Mouse (Mus musculus) urinary bladder, postnatal 10 days (tissue): ENCODE results near the gene Nxpe4.

Source experiments
- DNase-seq: peaks from one replicate; pipeline ENCODE4 v3.0.0; 2022; ENCODE audit warnings: low spot score

The Nxpe4 gene

GRCm38 (mm10) chr9:48329597-48329996, 167.8 kb downstream of the Nxpe4 start:
- no peak for DNase-seq

- no peak for DNase-seq
Observed at GRCm38 (mm10) chr9:48338783-48339455, 177.1 kb downstream of the Nxpe4 start.

GRCm38 (mm10) chr9:48339563-48339962, 177.7 kb downstream of the Nxpe4 start:
- DNase-seq = no peak

- DNase-seq = no peak
Observed at GRCm38 (mm10) chr9:48340708-48341380, 179.0 kb downstream of the Nxpe4 start.

- DNase-seq = no peak
Observed at GRCm38 (mm10) chr9:48345456-48345855, 183.6 kb downstream of the Nxpe4 start.

GRCm38 (mm10) chr9:48345866-48346265, 184.0 kb downstream of the Nxpe4 start:
- no peak for DNase-seq

GRCm38 (mm10) chr9:48353148-48353698, 191.4 kb downstream of the Nxpe4 start, which contains the start of gene Nxpe2:
TSS of gene Nxpe2 (minus strand) at chr9:48353454.
- DNase-seq = no peak

GRCm38 (mm10) chr9:48354122-48354521, 192.3 kb downstream of the Nxpe4 start:
- DNase-seq = no peak

GRCm38 (mm10) chr9:48354793-48355192, 193.0 kb downstream of the Nxpe4 start:
- no peak for DNase-seq

GRCm38 (mm10) chr9:48357097-48357496, 195.3 kb downstream of the Nxpe4 start:
- DNase-seq = no peak

GRCm38 (mm10) chr9:48360826-48361225, 199.0 kb downstream of the Nxpe4 start:
- no peak for DNase-seq

- no peak for DNase-seq
Observed at GRCm38 (mm10) chr9:48361815-48362631, 200.2 kb downstream of the Nxpe4 start.

- DNase-seq = no peak
Observed at GRCm38 (mm10) chr9:48362743-48363142, 200.9 kb downstream of the Nxpe4 start.

- no peak for DNase-seq
Observed at GRCm38 (mm10) chr9:48373232-48373878, 211.5 kb downstream of the Nxpe4 start.

- no peak for DNase-seq
Observed at GRCm38 (mm10) chr9:48374357-48374756, 212.5 kb downstream of the Nxpe4 start.

- DNase-seq = no peak
Observed at GRCm38 (mm10) chr9:48388451-48388850, 226.6 kb downstream of the Nxpe4 start.

GRCm38 (mm10) chr9:48389983-48390382, 228.2 kb downstream of the Nxpe4 start:
- no peak for DNase-seq

GRCm38 (mm10) chr9:48403590-48404209, 241.9 kb downstream of the Nxpe4 start:
- no peak for DNase-seq

GRCm38 (mm10) chr9:48404687-48405086, 242.9 kb downstream of the Nxpe4 start:
- DNase-seq = no peak

GRCm38 (mm10) chr9:48407549-48408327, 245.9 kb downstream of the Nxpe4 start:
- no peak for DNase-seq
